Mouse (Mus musculus): ENCODE measurements around the gene Irx6.

Gene Irx6

GRCm38 (mm10) chr8:92721936-92722321 lies 47.8 kb downstream of the Irx6 start:
- DNase-seq (ENCODE audit: low spot score), result no peak

GRCm38 (mm10) chr8:92723320-92723719 lies 49.2 kb downstream of the Irx6 start:
- no peak for DNase-seq (ENCODE audit: low spot score)

- no peak for DNase-seq (ENCODE audit: low spot score)
These were observed 49.9 kb downstream of the Irx6 start for GRCm38 (mm10) chr8:92723947-92724346.

GRCm38 (mm10) chr8:92724359-92724758 lies 50.3 kb downstream of the Irx6 start:
- no peak for DNase-seq (ENCODE audit: low spot score)
